Mouse (Mus musculus) heart, embryonic 11.5 days (tissue): ENCODE results near the gene Trmt5. TPM values are rescaled to one million over a fixed set of nuclear protein-coding genes. Genes with fewer than 3 reads are reported as not detected.

Source experiments
- polyA plus RNA-seq: library from polyadenylated mRNA; unstranded; fragments of >200 nt; fragmentation: Nextera tagmentation; extraction: Ambion mirVana; gene quantifications from 2 replicates; pipeline ENCODE4 v1.2.1, GENCODE M21; 2014

The Trmt5 gene
- polyA plus RNA-seq, 1 experiment from 2014 or later: 16.0 TPM

Other genes starting within 250 kb of the Trmt5 start
- 1.3 and 2.3 TPM in 2 replicates for gene Six1, start 232.8 kb downstream of the Trmt5 start, polyA plus RNA-seq
- gene Six4, start 173.3 kb downstream of the Trmt5 start, polyA plus RNA-seq: 2.5 and 3.0 TPM in 2 replicates
- 32.6 and 32.8 TPM in 2 replicates for gene Mnat1, start 163.0 kb downstream of the Trmt5 start, polyA plus RNA-seq
- 7.8 and 8.7 TPM in 2 replicates for gene Slc38a6, start 69 bp upstream of the Trmt5 start, polyA plus RNA-seq